Mouse (Mus musculus) Patski (cell line): ENCODE results near the gene Col25a1. TPM values are rescaled to one million over a fixed set of nuclear protein-coding genes. Genes with fewer than 3 reads are reported as not detected.

Experiments used
- ATAC-seq: fragments of 100-300 bp; one replicate; pipeline ENCODE4 v1.8.0; 2021
- CTCF ChIA-PET: fragments of 350-600 bp; sonication (Branson Sonifier 250); formaldehyde crosslinking; loops from one replicate; lab custom pipeline; 2022; ENCODE audit warnings: inconsistent platforms; lab: Charles Lee
- POLR2A ChIA-PET: fragments of 350-600 bp; sonication (Branson Sonifier 250); formaldehyde crosslinking; loops from one replicate; lab custom pipeline; 2022; ENCODE audit warnings: antibody characterized with exemption, inconsistent platforms; lab: Charles Lee
- DNase-seq: peaks from one replicate; pipeline ENCODE4 v3.0.0-alpha.2; 2011; ENCODE audit warnings: low read depth, low spot score
- H3K27me3 ChIP-seq: fragments of 371-371 bp; one replicate; pipeline ENCODE4 v1.5.1; 2021
- CTCF ChIP-seq: fragments of 100-300 bp; IDR thresholded peaks from one replicate; pipeline ENCODE4 v1.5.1; 2021
- in situ Hi-C: fragments of 300-500 bp; cut with MboI; formaldehyde crosslinking; loops from 3 replicates; pipeline ENCODE4 v1.11.1; 2018; ENCODE audit warnings: low pct_unique_long_range_greater_than_20kb, mixed read lengths
- polyA plus RNA-seq: library from polyadenylated mRNA; unstranded; gene quantifications from one replicate; pipeline ENCODE4 v1.2.3, GENCODE M21; 2021

Col25a1 gene
- polyA plus RNA-seq, 1 experiment from 2014 or later, result 0.03 TPM

- no peak for TF ChIP-seq CTCF
- no peak for ATAC-seq
- ChIA-PET POLR2A (interaction anchor here (1.1 kb wide), 1 partner anchor 216 kb away, joined by 5 read pairs; no protein-coding TSS in a partner anchor), CTCF (interaction anchor here (1.1 to 2.1 kb wide), 2 partner anchors 11 to 16 kb away, joined by 3 to 5 read pairs; no protein-coding TSS in a partner anchor)
- DNase-seq, result no peak
- H3K27me3 ChIP-seq, result no peaks in the 10 kb centered on the region
- in situ Hi-C loops, result no loop called here
These were observed 258.1 kb downstream of the Col25a1 start for GRCm38 (mm10) chr3:130389261-130389975.

- POLR2A ChIA-PET, result no interaction called here
- no peaks in the 10 kb centered on the region for H3K27me3 ChIP-seq
- CTCF ChIA-PET, result no interaction called here
- no peak for DNase-seq
- in situ Hi-C loops, result no loop called here
- ATAC-seq, result no peak
- TF ChIP-seq CTCF, result no peak
These were observed 265.3 kb downstream of the Col25a1 start for GRCm38 (mm10) chr3:130396636-130397035.

- TF ChIP-seq CTCF, result no peak
- ChIA-PET CTCF (interaction anchor here (1.3 kb wide), 1 partner anchor 10 kb away, joined by 5 read pairs; no protein-coding TSS in a partner anchor), POLR2A (interaction anchor here (0.7 kb wide), 1 partner anchor 15 kb away, joined by 3 read pairs; no protein-coding TSS in a partner anchor)
- DNase-seq (no peak), ATAC-seq (no peak)
- H3K27me3 ChIP-seq, result no peaks in the 10 kb centered on the region
- in situ Hi-C loops, result no loop called here
These were observed 269.6 kb downstream of the Col25a1 start for GRCm38 (mm10) chr3:130400716-130401559.

GRCm38 (mm10) chr3:130401560-130401852 is 270.2 kb downstream of the Col25a1 start:
- no peak for ATAC-seq
- no peak for TF ChIP-seq CTCF

GRCm38 (mm10) chr3:130404525-130405409 is 273.5 kb downstream of the Col25a1 start:
- H3K27me3 ChIP-seq, result no peaks in the 10 kb centered on the region
- no peak for TF ChIP-seq CTCF
- POLR2A ChIA-PET, result no interaction called here
- DNase-seq (no peak), ATAC-seq (no peak)
- CTCF ChIA-PET, result interaction anchor here (1.3 kb wide), 1 partner anchor 15 kb away, joined by 3 read pairs; no protein-coding TSS in a partner anchor
- in situ Hi-C loops, result no loop called here

More at GRCm38 (mm10) chr3:130401560-130401852, 270.2 kb downstream of the Col25a1 start:
- ChIA-PET CTCF (no interaction called here), POLR2A (interaction anchor here (0.7 kb wide), 1 partner anchor 15 kb away, joined by 3 read pairs; no protein-coding TSS in a partner anchor)
- no peaks in the 10 kb centered on the region for H3K27me3 ChIP-seq
- in situ Hi-C loops, result no loop called here
- no peak for DNase-seq

- in situ Hi-C loops, result no loop called here
These were observed 275.9 kb downstream of the Col25a1 start for GRCm38 (mm10) chr3:130407201-130407600.

GRCm38 (mm10) chr3:130413239-130413638 is 281.9 kb downstream of the Col25a1 start:
- H3K27me3 ChIP-seq, result no peaks in the 10 kb centered on the region
- TF ChIP-seq CTCF, result no peak
- ATAC-seq (no peak), DNase-seq (no peak)
- ChIA-PET POLR2A (no interaction called here), CTCF (interaction anchor here (1.4 to 1.6 kb wide), 2 partner anchors 11 to 17 kb away, joined by 4 to 5 read pairs; no protein-coding TSS in a partner anchor)
- in situ Hi-C loops, result no loop called here

More at GRCm38 (mm10) chr3:130407201-130407600, 275.9 kb downstream of the Col25a1 start:
- ChIA-PET POLR2A (no interaction called here), CTCF (interaction anchor here (1.2 to 2.1 kb wide), 2 partner anchors 12 to 16 kb away, joined by 3 to 7 read pairs; no protein-coding TSS in a partner anchor)
- ATAC-seq (no peak), DNase-seq (no peak)
- no peak for TF ChIP-seq CTCF
- no peaks in the 10 kb centered on the region for H3K27me3 ChIP-seq

- POLR2A ChIA-PET, result no interaction called here
- CTCF ChIA-PET, result interaction anchor here (1.0 to 1.6 kb wide), 3 partner anchors 12 to 60 kb away, joined by 3 to 4 read pairs (median 3); no protein-coding TSS in a partner anchor
- in situ Hi-C loops, result no loop called here
- ATAC-seq (no peak), DNase-seq (no peak)
- H3K27me3 ChIP-seq, result no peaks in the 10 kb centered on the region
- TF ChIP-seq CTCF, result no peak
These were observed 287.6 kb downstream of the Col25a1 start for GRCm38 (mm10) chr3:130418951-130419350.

- ATAC-seq (no peak), DNase-seq (no peak)
- ChIA-PET POLR2A (no interaction called here), CTCF (no interaction called here)
- no peak for TF ChIP-seq CTCF
- H3K27me3 ChIP-seq, result no peaks in the 10 kb centered on the region
- in situ Hi-C loops, result no loop called here
These were observed 297.5 kb downstream of the Col25a1 start for GRCm38 (mm10) chr3:130428796-130429195.
